Mouse (Mus musculus) limb, embryonic 15.5 days (tissue): ENCODE data around the gene Parva. TPM values are rescaled to one million over a fixed set of nuclear protein-coding genes. Genes with fewer than 3 reads are reported as not detected.

Experiments used
- ATAC-seq: fragments of 200-750 bp; cut with Nextera tagmentation; 2 replicates; pipeline ENCODE4 v1.8.0; 2017; ENCODE audit warnings: low read depth, moderate TSS enrichment; ENCODE audit not compliant: insufficient number of reproducible peaks, low FRiP score, low TSS enrichment
- H3K27ac ChIP-seq: fragments of 300-500 bp; sonication (generic); 2 replicates; pipeline ENCODE4 v1.5.1; 2015; ENCODE audit warnings: moderate library complexity, mild to moderate bottlenecking, inconsistent platforms
- H3K27me3 ChIP-seq: fragments of 300-500 bp; sonication (generic); 2 replicates; pipeline ENCODE4 v1.6.1; 2015; ENCODE audit warnings: inconsistent platforms
- H3K36me3 ChIP-seq: fragments of 300-500 bp; sonication (generic); 2 replicates; pipeline ENCODE4 v1.6.1; 2015; ENCODE audit warnings: inconsistent platforms
- H3K4me1 ChIP-seq: fragments of 300-500 bp; sonication (generic); 2 replicates; pipeline ENCODE4 v1.6.1; 2015; ENCODE audit warnings: inconsistent platforms
- H3K4me2 ChIP-seq: fragments of 300-500 bp; sonication (generic); 2 replicates; pipeline ENCODE4 v1.6.1; 2015; ENCODE audit warnings: mild to moderate bottlenecking, inconsistent platforms
- H3K4me3 ChIP-seq: fragments of 300-500 bp; sonication (generic); 2 replicates; pipeline ENCODE4 v1.5.1; 2015; ENCODE audit warnings: mild to moderate bottlenecking, inconsistent platforms
- H3K9ac ChIP-seq: fragments of 300-500 bp; sonication (generic); 2 replicates; pipeline ENCODE4 v1.6.1; 2015; ENCODE audit warnings: inconsistent platforms
- H3K9me3 ChIP-seq: fragments of 300-500 bp; sonication (generic); 2 replicates; pipeline ENCODE4 v1.6.1; 2016; ENCODE audit warnings: inconsistent platforms
- WGBS: fragments of 180-500 bp; shearing (Covaris S2); methylation state at CpG from one replicate; pipeline ENCODE4 v1.1.7; 2015; 5-methylcytosine and 5-hydroxymethylcytosine counted together
- polyA plus RNA-seq: library from polyadenylated mRNA; unstranded; fragments of >200 nt; fragmentation: Nextera tagmentation; extraction: Ambion mirVana; gene quantifications from 2 replicates; pipeline ENCODE4 v1.2.1, GENCODE M21; 2015

Parva gene
- polyA plus RNA-seq, 1 experiment from 2014 or later, result 95.9 TPM

- no peak overlapping the region for H3K4me3 ChIP-seq
- 67% methylated on average over 5 of the region's 5 CpGs for WGBS
- no peak overlapping the region for H3K9ac ChIP-seq
These were observed 103.6 kb downstream of the Parva start for GRCm38 (mm10) chr7:112530924-112531323.

DNA sequence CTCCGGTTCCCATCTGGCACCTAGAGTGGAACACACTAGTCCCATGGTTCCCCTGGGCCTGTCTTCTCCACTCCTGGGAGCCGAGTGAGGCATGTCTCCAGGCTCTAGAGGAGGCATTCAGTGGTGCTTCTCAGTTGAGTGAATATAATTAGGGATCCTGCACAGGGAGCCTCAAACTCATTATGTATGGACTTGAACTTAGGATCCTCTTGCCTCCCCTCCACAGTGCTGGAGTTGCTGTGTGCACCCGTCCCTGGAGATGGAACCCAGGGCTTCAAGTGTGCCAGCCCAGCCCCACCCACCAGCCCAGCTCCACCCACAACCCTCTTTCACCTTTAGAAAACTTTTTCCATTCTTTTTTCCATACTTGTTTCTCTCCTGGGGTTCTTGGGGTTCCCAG lies 106.8 kb downstream of the Parva start:
- H3K36me3 ChIP-seq, result no peaks in the 10 kb centered on the region
- no peak for ATAC-seq
- H3K27me3 ChIP-seq, result no peaks in the 10 kb centered on the region
- H3K4me2 ChIP-seq, result no peak overlapping the region
- 77% methylated on average over 3 of the region's 3 CpGs for WGBS
- no peaks in the 10 kb centered on the region for H3K9me3 ChIP-seq
- H3K4me1 ChIP-seq, result peaks cover 27% of the 10 kb centered on the region
- no peak overlapping the region for H3K9ac ChIP-seq
- peak overlapping the region; percentile 75 for H3K27ac ChIP-seq
- H3K4me3 ChIP-seq, result no peak overlapping the region

More at GRCm38 (mm10) chr7:112530924-112531323, 103.6 kb downstream of the Parva start:
- no peak overlapping the region for H3K4me2 ChIP-seq
- no peak for ATAC-seq
- H3K27ac ChIP-seq, result no peak overlapping the region
- no peaks in the 10 kb centered on the region for H3K27me3 ChIP-seq
- H3K4me1 ChIP-seq, result peaks cover 48% of the 10 kb centered on the region
- no peaks in the 10 kb centered on the region for H3K9me3 ChIP-seq
- H3K36me3 ChIP-seq, result no peaks in the 10 kb centered on the region

- 0 out of 2 replicates have a peak overlapping the region, but pooled peaks have one; percentile 6 for H3K4me2 ChIP-seq
- peak; percentile 82; the same call in 1 of the 2 replicates for ATAC-seq
These were observed 108.2 kb downstream of the Parva start for GRCm38 (mm10) chr7:112535408-112535921.

GRCm38 (mm10) chr7:112549136-112549535 lies 121.8 kb downstream of the Parva start:
- no peaks in the 10 kb centered on the region for H3K4me1 ChIP-seq
- peaks cover 60% of the 10 kb centered on the region for H3K36me3 ChIP-seq
- H3K27me3 ChIP-seq, result no peaks in the 10 kb centered on the region
- no peak overlapping the region for H3K9ac ChIP-seq
- H3K27ac ChIP-seq, result no peak overlapping the region
- no peak overlapping the region for H3K4me2 ChIP-seq
- 79% methylated on average over 3 of the region's 3 CpGs for WGBS
- ATAC-seq, result no peak
- no peaks in the 10 kb centered on the region for H3K9me3 ChIP-seq
- H3K4me3 ChIP-seq, result no peak overlapping the region

More at GRCm38 (mm10) chr7:112535408-112535921, 108.2 kb downstream of the Parva start:
- peak overlapping the region; percentile 75 for H3K27ac ChIP-seq
- H3K4me1 ChIP-seq, result peaks cover 24% of the 10 kb centered on the region
- no peaks in the 10 kb centered on the region for H3K27me3 ChIP-seq
- no peaks in the 10 kb centered on the region for H3K9me3 ChIP-seq
- no peaks in the 10 kb centered on the region for H3K36me3 ChIP-seq
- 24% methylated on average over 16 of the region's 16 CpGs for WGBS
- no peak overlapping the region for H3K4me3 ChIP-seq
- H3K9ac ChIP-seq, result no peak overlapping the region

DNA sequence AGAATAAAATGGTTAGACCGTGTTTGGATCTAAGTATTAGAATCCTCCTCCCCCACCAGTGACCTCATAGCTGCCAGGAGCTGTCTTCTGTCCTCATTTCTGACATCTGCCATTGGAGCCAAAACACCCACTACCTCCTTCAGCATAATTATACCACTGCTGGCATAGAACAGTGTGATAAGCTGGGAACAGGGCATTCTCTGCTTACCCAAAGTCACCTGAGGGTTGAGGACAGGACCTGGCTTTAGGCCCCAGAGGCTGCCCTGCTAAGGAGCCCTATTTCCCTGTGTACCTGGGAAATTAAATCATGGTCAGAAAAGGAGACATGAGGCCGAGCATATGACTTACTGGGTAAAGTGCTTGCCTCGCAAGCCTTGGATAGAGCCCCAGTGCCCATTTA lies 134.2 kb downstream of the Parva start:
- no peak for ATAC-seq
- Histone ChIP-seq H3K4me1 (no peaks in the 10 kb centered on the region), H3K4me2 (no peak overlapping the region), H3K9me3 (no peaks in the 10 kb centered on the region), H3K36me3 (peaks cover 53% of the 10 kb centered on the region), H3K27ac (no peak overlapping the region), H3K9ac (no peak overlapping the region), H3K4me3 (no peak overlapping the region), H3K27me3 (no peaks in the 10 kb centered on the region)
- WGBS, result 84% methylated on average over 3 of the region's 3 CpGs

DNA sequence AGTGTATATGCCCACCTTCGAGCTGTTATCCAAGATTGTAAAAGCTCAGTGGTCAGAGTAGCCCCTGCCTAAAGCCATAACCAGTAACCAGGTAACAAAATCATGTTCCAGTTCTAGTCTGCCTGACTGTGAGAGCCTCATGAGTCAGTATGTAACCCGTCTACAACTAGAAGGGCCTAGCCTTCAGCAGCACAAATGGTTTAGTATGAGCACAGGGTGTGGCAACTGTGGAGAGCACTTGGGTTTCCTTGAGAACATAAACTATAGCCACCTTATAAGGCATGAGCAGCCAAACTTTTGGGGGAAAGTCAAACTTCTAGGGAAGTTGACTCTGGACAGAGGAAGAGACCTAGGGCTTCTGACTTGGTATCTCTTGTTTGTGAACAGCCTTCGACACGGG lies 139.7 kb downstream of the Parva start:
- H3K4me1 ChIP-seq, result no peaks in the 10 kb centered on the region
- ATAC-seq, result no peak
- WGBS, result 89% methylated on average over 4 of the region's 4 CpGs
- peaks cover 56% of the 10 kb centered on the region for H3K36me3 ChIP-seq
- H3K4me3 ChIP-seq, result no peak overlapping the region
- no peaks in the 10 kb centered on the region for H3K27me3 ChIP-seq
- no peak overlapping the region for H3K4me2 ChIP-seq
- no peak overlapping the region for H3K9ac ChIP-seq
- no peaks in the 10 kb centered on the region for H3K9me3 ChIP-seq
- no peak overlapping the region for H3K27ac ChIP-seq

GRCm38 (mm10) chr7:112568961-112569360 lies 141.7 kb downstream of the Parva start:
- Histone ChIP-seq H3K4me2 (no peak overlapping the region), H3K27me3 (no peaks in the 10 kb centered on the region), H3K9ac (no peak overlapping the region), H3K9me3 (no peaks in the 10 kb centered on the region), H3K4me3 (no peak overlapping the region), H3K4me1 (peaks cover 4% of the 10 kb centered on the region; the same call in 1 of the 2 replicates), H3K36me3 (peaks cover 58% of the 10 kb centered on the region), H3K27ac (no peak overlapping the region)
- no peak for ATAC-seq
- WGBS, result 56% methylated on average over 5 of the region's 5 CpGs

GRCm38 (mm10) chr7:112581621-112582020 lies 154.3 kb downstream of the Parva start:
- H3K4me2 ChIP-seq, result no peak overlapping the region
- WGBS, result 78% methylated on average over 6 of the region's 6 CpGs
- H3K4me3 ChIP-seq, result no peak overlapping the region
- H3K27ac ChIP-seq, result no peak overlapping the region
- peaks cover 11% of the 10 kb centered on the region for H3K4me1 ChIP-seq
- H3K9ac ChIP-seq, result no peak overlapping the region
- peaks cover 67% of the 10 kb centered on the region for H3K36me3 ChIP-seq
- no peaks in the 10 kb centered on the region for H3K27me3 ChIP-seq
- no peak for ATAC-seq
- H3K9me3 ChIP-seq, result no peaks in the 10 kb centered on the region

GRCm38 (mm10) chr7:112582882-112583405 lies 155.6 kb downstream of the Parva start:
- no peak for ATAC-seq
- Histone ChIP-seq H3K9me3 (no peaks in the 10 kb centered on the region), H3K4me1 (peaks cover 11% of the 10 kb centered on the region), H3K27ac (no peak overlapping the region), H3K4me2 (no peak overlapping the region), H3K4me3 (no peak overlapping the region), H3K27me3 (no peaks in the 10 kb centered on the region), H3K9ac (no peak overlapping the region), H3K36me3 (peaks cover 69% of the 10 kb centered on the region)
- 45% methylated on average over 6 of the region's 6 CpGs for WGBS

DNA sequence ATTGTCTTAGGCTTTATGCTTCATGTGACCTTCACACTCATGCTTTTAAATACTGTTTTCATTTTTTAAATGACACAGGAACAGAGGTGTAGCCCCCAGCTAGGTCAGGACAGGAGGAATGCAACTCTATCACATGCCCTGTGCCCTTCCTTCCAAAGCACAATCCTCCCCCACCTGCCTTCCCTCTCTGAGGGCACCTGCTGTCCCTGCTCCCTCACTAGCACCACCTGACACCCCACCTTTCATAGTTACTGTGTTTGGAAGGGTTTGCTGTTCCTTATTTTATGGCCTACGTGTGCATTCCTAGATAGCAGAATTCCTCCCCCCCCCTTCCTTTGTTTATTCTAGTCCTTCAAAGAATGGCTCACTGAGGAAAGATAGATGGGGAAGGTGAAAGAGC lies 160.1 kb downstream of the Parva start:
- Histone ChIP-seq H3K9me3 (no peaks in the 10 kb centered on the region), H3K36me3 (peaks cover 45% of the 10 kb centered on the region), H3K4me1 (peaks cover 10% of the 10 kb centered on the region), H3K4me2 (no peak overlapping the region), H3K27me3 (no peaks in the 10 kb centered on the region), H3K9ac (no peak overlapping the region), H3K27ac (no peak overlapping the region), H3K4me3 (no peak overlapping the region)
- 60% methylated on average over 1 of the region's 1 CpGs for WGBS
- ATAC-seq, result no peak

DNA sequence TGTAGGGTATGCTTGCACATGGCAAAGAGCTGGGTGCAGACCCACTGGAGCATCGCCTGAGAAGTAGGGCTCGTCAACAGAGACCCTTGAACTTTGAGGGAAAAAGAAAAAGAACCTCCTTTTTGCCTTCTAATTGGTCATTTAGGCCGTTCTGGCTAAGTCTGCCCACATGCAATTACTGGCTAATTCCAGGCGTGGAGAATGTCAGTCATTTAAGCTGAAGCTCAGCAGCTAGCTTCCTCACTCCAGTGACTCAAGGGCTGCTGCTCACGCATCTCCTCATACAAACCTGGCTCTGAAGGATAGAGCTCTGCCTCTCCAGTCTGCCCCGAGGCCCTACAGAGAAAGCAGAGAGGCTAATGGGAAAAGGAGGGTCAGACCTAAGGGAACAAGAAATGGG lies 162.2 kb downstream of the Parva start:
- peaks cover 37% of the 10 kb centered on the region for H3K36me3 ChIP-seq
- no peak overlapping the region for H3K4me3 ChIP-seq
- no peak for ATAC-seq
- no peak overlapping the region for H3K27ac ChIP-seq
- no peaks in the 10 kb centered on the region for H3K9me3 ChIP-seq
- H3K9ac ChIP-seq, result no peak overlapping the region
- H3K4me2 ChIP-seq, result no peak overlapping the region
- no peaks in the 10 kb centered on the region for H3K4me1 ChIP-seq
- WGBS, result 59% methylated on average over 6 of the region's 6 CpGs
- H3K27me3 ChIP-seq, result no peaks in the 10 kb centered on the region

- Histone ChIP-seq H3K4me2 (no peak overlapping the region), H3K4me1 (peaks cover 14% of the 10 kb centered on the region), H3K4me3 (no peak overlapping the region), H3K9ac (no peak overlapping the region), H3K27me3 (no peaks in the 10 kb centered on the region), H3K36me3 (peaks cover 2% of the 10 kb centered on the region), H3K27ac (no peak overlapping the region), H3K9me3 (no peaks in the 10 kb centered on the region)
- WGBS, result 67% methylated on average over 5 of the region's 5 CpGs
- no peak for ATAC-seq
These were observed 166.3 kb downstream of the Parva start for GRCm38 (mm10) chr7:112593586-112593985.
